Mouse (Mus musculus) bone marrow macrophage, adult 2 months (primary cell): Measurements from ENCODE around the gene Ankrd1. TPM values are rescaled to one million over a fixed set of nuclear protein-coding genes. Genes with fewer than 3 reads are reported as not detected.

Source experiments
- H3K27ac ChIP-seq: 2 replicates; pipeline ENCODE4 v1.5.1; 2012; ENCODE audit warnings: low read depth, low read length; ENCODE audit not compliant: insufficient read depth
- H3K4me1 ChIP-seq: 2 replicates; pipeline ENCODE4 v1.6.1; 2012; ENCODE audit warnings: low read length; ENCODE audit not compliant: control insufficient read depth, insufficient read depth
- H3K4me3 ChIP-seq: 2 replicates; pipeline ENCODE4 v1.5.1; 2012; ENCODE audit warnings: mild to moderate bottlenecking, low read length, moderate library complexity; ENCODE audit not compliant: insufficient read depth
- CTCF ChIP-seq: IDR thresholded peaks from 2 replicates; pipeline ENCODE4 v1.5.1; 2012; ENCODE audit warnings: low read depth, mild to moderate bottlenecking, low read length, moderate library complexity
- POLR2A ChIP-seq: IDR thresholded peaks from 2 replicates; pipeline ENCODE4 v1.6.1; 2012; ENCODE audit warnings: mild to moderate bottlenecking, low read depth, low read length, borderline replicate concordance
- polyA plus RNA-seq: library from polyadenylated mRNA; stranded (reverse); fragments of >200 nt; gene quantifications from 2 replicates; pipeline ENCODE4 v1.2.4, GENCODE M21; 2012; ENCODE audit not compliant: missing spikeins, insufficient read depth, insufficient read length

Ankrd1 gene
- polyA plus RNA-seq, result not detected in 2 replicates

DNA sequence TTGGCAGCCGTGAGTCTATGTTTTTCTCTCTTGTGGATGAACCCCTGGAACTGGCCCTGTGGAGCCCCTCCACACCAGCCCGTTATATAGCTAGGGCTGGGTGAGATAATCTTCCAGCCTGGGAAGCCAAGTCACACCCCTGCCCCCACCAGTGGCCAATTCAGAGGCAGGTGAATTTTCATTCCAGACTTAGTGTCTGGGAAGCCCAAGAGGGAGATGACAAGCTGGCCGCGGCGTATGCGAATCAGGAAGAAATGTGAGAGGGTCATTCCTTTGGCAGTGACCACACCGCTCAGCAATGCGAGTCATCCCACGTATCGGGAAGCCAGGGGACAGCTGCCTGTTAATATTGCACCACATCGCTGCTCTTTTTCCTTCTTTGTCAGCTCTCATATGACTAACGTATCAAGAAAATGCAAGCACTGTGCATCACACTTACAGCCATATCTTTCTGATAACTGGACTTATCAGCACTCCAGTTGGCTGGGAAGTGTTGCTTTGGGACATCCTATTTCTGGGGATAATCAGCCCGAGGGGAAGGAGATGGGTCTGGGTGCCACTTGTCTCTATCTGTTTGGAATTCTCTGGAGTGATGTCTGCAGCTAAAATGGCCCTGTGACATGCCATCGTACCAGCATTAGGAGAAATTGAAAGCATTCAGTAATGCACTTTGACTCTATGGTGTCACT lies at the start of gene Ankrd1:
Gene Ankrd1, minus strand, starts transcription at position 317 of the 689 bp plus-strand sequence.
- TF ChIP-seq POLR2A (no peak), CTCF (no peak)

DNA sequence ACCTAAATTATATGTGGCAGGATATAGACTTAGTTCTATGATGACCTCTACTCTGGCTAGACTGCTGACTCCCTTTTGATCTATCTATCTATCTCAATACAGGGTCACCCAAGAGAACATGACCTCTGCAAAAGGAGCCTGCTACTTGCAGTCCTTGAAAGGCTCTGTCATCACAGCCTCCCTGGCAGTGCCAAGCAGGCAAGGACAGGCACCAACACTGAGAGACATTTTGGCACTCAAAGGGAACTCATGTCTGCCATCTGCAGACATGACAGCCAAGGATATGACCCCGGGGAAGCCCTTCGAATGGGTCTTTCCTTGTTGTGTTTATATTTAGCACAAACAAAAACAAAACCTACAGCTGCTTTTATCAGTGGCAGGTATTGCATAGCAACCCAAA lies 49.2 kb upstream of the Ankrd1 start:
- Histone ChIP-seq H3K4me3 (no peak overlapping the region), H3K4me1 (no peaks in the 10 kb centered on the region), H3K27ac (no peak overlapping the region)
- TF ChIP-seq POLR2A (no peak), CTCF (no peak)

More for the DNA sequence above, at the start of gene Ankrd1:
- no peak within 1 kb of the TSS for H3K27ac ChIP-seq
- no peak within 1 kb of the TSS for H3K4me3 ChIP-seq
- no peaks in the 10 kb centered on the region for H3K4me1 ChIP-seq

DNA sequence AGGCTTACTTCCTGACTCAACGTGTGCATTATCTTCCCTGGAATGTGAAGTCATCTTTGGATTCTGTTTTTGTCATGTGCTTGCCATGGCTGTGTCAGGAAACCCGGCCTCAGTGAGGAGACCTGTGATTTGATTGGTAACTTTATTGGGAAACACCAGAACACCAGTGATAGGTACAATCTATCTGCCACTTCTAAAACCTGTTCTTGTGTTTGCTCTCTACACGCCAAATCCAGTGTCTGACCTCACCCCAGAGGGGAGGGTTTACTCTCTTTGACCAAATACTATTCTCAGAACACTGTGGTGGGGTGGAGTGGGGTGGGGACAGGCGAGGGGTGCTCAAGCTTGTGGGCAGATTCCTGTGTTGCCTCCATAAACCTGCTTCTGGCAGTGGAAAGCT lies 48.2 kb upstream of the Ankrd1 start:
- no peak overlapping the region for H3K27ac ChIP-seq
- H3K4me3 ChIP-seq, result no peak overlapping the region
- H3K4me1 ChIP-seq, result no peaks in the 10 kb centered on the region
- TF ChIP-seq CTCF, result no peak
- no peak for TF ChIP-seq POLR2A

DNA sequence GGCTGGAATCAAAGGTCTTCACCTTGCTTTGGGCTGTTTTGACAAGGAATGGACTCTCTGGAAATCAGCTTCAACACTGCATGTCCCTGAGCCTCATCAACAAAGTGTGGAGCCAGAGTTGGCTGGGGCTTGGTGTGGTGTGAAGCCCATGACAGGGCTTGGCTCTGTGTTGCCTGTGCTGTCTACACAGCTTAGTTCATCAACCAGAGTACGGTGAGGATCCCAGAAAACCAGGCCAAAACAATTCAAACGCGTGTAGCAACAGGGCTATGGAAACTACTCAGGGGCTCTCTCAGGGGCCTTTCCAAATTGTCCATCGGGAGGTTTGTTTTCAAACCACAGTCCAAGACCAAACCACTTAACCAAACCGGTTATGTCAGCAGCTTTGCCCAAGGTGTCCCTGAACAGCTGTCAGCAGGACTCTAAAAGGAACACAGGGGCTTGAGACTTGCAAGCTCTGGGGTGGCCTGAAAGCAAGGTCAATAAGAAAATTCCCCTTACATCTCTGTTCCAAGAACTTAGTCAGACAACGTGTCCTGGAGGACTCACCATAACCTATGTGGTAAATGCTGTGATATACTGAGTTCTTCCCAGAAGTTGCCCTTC lies 47.5 kb upstream of the Ankrd1 start:
- H3K4me1 ChIP-seq, result no peaks in the 10 kb centered on the region
- H3K4me3 ChIP-seq, result no peak overlapping the region
- no peak overlapping the region for H3K27ac ChIP-seq
- TF ChIP-seq CTCF (no peak), POLR2A (no peak)

DNA sequence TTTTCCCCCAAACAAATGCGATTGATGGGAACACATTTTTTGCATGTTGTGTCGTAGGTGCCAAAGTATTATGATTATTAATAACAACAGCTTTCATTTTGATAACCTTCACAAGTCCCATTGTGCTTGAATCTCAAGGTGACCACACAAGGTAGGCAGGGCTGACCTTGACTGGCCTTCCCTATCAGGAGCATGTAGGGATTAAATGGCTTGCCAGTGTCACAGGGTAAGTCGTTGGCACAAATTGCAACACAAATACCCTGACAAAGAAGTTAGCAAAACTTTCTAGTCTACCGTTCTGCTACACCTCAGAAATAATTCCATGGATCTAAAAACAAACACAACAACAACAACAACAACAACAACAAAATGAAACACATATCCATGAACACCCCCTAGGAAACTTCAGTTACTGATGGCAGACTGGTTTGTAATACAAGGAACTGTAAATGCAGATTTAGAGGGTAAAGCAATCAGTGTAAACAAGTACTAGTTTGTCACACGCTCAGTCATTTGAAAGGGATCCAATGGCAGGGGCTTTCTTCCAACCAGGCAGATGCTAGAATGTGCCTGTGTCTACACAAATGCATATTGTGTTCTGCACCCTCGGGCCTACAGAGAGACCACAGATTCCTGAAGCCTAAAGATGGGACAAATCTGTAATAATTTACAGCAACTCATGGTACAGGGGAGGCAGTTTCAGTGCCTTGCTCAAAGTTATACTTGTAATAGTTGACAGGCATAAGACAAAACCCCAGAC lies 46.7 kb upstream of the Ankrd1 start:
- Histone ChIP-seq H3K4me1 (no peaks in the 10 kb centered on the region), H3K4me3 (no peak overlapping the region), H3K27ac (no peak overlapping the region)
- TF ChIP-seq POLR2A (no peak), CTCF (no peak)

GRCm38 (mm10) chr19:36165351-36165750 lies 45.5 kb upstream of the Ankrd1 start:
- Histone ChIP-seq H3K4me3 (no peak overlapping the region), H3K4me1 (no peaks in the 10 kb centered on the region), H3K27ac (no peak overlapping the region)
- no peak for TF ChIP-seq POLR2A
- TF ChIP-seq CTCF, result no peak

- TF ChIP-seq CTCF (no peak), POLR2A (no peak)
- no peak overlapping the region for H3K27ac ChIP-seq
- no peaks in the 10 kb centered on the region for H3K4me1 ChIP-seq
- H3K4me3 ChIP-seq, result no peak overlapping the region
Measured at GRCm38 (mm10) chr19:36150241-36151007, 30.5 kb upstream of the Ankrd1 start.

DNA sequence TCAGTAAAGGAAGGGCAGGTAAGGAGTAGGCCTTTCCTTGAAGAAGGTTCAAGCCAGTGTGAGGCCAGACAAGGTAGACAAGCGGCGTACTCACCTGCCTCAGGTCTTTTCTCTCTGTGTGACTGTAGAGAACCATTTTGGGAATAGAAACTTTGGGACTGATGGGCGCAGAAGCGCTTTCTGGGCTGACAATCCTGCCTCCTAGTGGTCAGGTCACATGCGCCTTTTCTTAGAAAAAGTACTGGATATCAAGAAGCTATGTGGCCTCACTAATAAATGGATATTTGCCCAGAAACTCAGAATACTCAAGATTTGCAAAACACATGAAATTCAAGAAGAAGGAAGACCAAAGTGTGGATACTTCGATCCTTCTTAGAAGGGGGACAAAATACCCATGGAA lies 28.7 kb upstream of the Ankrd1 start:
- Histone ChIP-seq H3K4me1 (no peaks in the 10 kb centered on the region), H3K4me3 (no peak overlapping the region), H3K27ac (no peak overlapping the region)
- TF ChIP-seq CTCF (no peak), POLR2A (no peak)

GRCm38 (mm10) chr19:36143571-36143970 lies 23.7 kb upstream of the Ankrd1 start:
- Histone ChIP-seq H3K4me3 (no peak overlapping the region), H3K4me1 (no peaks in the 10 kb centered on the region), H3K27ac (no peak overlapping the region)
- TF ChIP-seq POLR2A (no peak), CTCF (no peak)
